Mouse (Mus musculus): ENCODE measurements around the gene Clybl. TPM values are rescaled to one million over a fixed set of nuclear protein-coding genes. Genes with fewer than 3 reads are reported as not detected.

The Clybl gene
- polyA plus RNA-seq, 1 experiment from 2014 or later: 17.2 TPM

GRCm38 (mm10) chr14:122450496-122451382 is 269.2 kb downstream of the Clybl start, which contains the start of gene Gm5089:
TSS of gene Gm5089 (minus strand) at chr14:122451115.
- H3K36me3 ChIP-seq (ENCODE audit: control insufficient read depth, insufficient read depth, low read length): no peaks in the 10 kb centered on the region
- peak; percentile 66 for DNase-seq
- peak within 1 kb of the TSS; percentile 57 for H3K27ac ChIP-seq (replicated peaks; ENCODE audit: low read depth, low read length)
- peaks cover 26% of the 10 kb centered on the region; the same call in 1 of the 2 replicates for H3K4me1 ChIP-seq (ENCODE audit: control insufficient read depth, insufficient read depth, low read length)
- under 1% methylated on average over 59 of the region's 59 CpGs for WGBS
- H3K4me2 ChIP-seq (ENCODE audit: low read length): peak within 1 kb of the TSS; percentile 63
- peak within 1 kb of the TSS; percentile 29 for H3K4me3 ChIP-seq (replicated peaks; ENCODE audit: low read depth, low read length)
- peaks cover 84% of the 10 kb centered on the region for H3K27me3 ChIP-seq (ENCODE audit: control insufficient read depth, insufficient read depth, low read length)
- H3K9me3 ChIP-seq (ENCODE audit: control insufficient read depth, low read length): no peaks in the 10 kb centered on the region
- peak; percentile 31; the same call in 1 of the 2 replicates for ATAC-seq (ENCODE audit: low FRiP score, low TSS enrichment)
- H3K9ac ChIP-seq (replicated peaks; ENCODE audit: low read length): peak within 1 kb of the TSS; percentile 39; the same call in 1 of the 2 replicates

GRCm38 (mm10) chr14:122451551-122452145 is 270.1 kb downstream of the Clybl start:
- Histone ChIP-seq H3K4me2 (ENCODE audit: low read length) (peak overlapping the region; percentile 63; the same call in 1 of the 2 replicates), H3K27ac (replicated peaks; ENCODE audit: low read depth, low read length) (no peak overlapping the region), H3K4me1 (ENCODE audit: control insufficient read depth, insufficient read depth, low read length) (peaks cover 26% of the 10 kb centered on the region; the same call in 1 of the 2 replicates), H3K27me3 (ENCODE audit: control insufficient read depth, insufficient read depth, low read length) (peaks cover 87% of the 10 kb centered on the region), H3K9ac (replicated peaks; ENCODE audit: low read length) (no peak overlapping the region), H3K4me3 (replicated peaks; ENCODE audit: low read depth, low read length) (no peak overlapping the region), H3K36me3 (ENCODE audit: control insufficient read depth, insufficient read depth, low read length) (no peaks in the 10 kb centered on the region), H3K9me3 (ENCODE audit: control insufficient read depth, low read length) (no peaks in the 10 kb centered on the region)
- WGBS: 38% methylated on average over 5 of the region's 5 CpGs
- no peak for DNase-seq
- no peak for ATAC-seq (ENCODE audit: low FRiP score, low TSS enrichment)

Other genes with a start within 250 kb of the Clybl start
- 0.67 and 0.72 TPM in 2 replicates for gene Gpr183, start 216.5 kb upstream of the Clybl start, polyA plus RNA-seq (2014; fragmentation: Nextera tagmentation; extraction: Ambion mirVana)
- gene Timm8a2, start 147.0 kb upstream of the Clybl start, polyA plus RNA-seq (2014; fragmentation: Nextera tagmentation; extraction: Ambion mirVana): not detected in 2 replicates
- gene Tm9sf2, start 74.7 kb upstream of the Clybl start, polyA plus RNA-seq (2014; fragmentation: Nextera tagmentation; extraction: Ambion mirVana): 86.9 and 124 TPM in 2 replicates

Data from midbrain, embryonic 14.5 days (tissue).